Mouse (Mus musculus): Measurements from ENCODE around the gene Apba1. TPM values are rescaled to one million over a fixed set of nuclear protein-coding genes. Genes with fewer than 3 reads are reported as not detected.
A peak's percentile ranks its signal among the peaks of the same experiment; 100 is the strongest.

The Apba1 gene
- polyA plus RNA-seq, 1 experiment = 80.4 TPM

DNA sequence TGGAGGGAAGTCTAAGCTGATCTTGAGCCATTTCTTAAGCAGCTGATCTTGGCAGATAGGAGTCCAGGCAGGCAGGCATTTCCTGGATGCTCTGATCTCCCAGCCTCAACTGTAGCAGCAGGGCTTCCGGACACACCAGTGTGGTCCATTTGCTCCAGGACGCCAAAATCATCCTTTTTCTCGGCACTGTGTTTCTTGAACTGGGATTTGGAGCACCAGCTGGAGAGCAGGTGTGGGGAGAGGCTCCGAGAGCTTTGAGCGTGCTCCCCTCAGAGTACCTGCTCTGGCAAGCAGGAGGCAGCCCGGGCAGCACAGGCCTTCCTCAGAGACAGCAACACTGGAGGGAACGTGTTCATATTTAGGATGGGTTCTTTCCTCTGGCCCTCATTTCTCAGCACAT is 184.2 kb downstream of the Apba1 start:
- Histone ChIP-seq H3K4me1 (ENCODE audit: control insufficient read depth, insufficient read depth, low read length) (peaks cover 18% of the 10 kb centered on the region), H3K27ac (ENCODE audit: insufficient read depth, low read length) (peak overlapping the region; percentile 13), H3K27me3 (ENCODE audit: control insufficient read depth, insufficient read depth, low read length) (no peaks in the 10 kb centered on the region), H3K4me3 (replicated peaks; ENCODE audit: insufficient read depth, low read depth, low read length) (no peak overlapping the region)
- no peak for TF ChIP-seq CTCF (IDR thresholded peaks at IDR 0.05; ENCODE audit: borderline replicate concordance, insufficient read depth, low read depth, low read length)
- no peak for TF ChIP-seq POLR2A (IDR thresholded peaks at IDR 0.05; ENCODE audit: borderline replicate concordance, insufficient read depth, low read length)
- peak; percentile 60 to 75 for DNase-seq
- 13% methylated on average over 7 of the region's 7 CpGs for WGBS

DNA sequence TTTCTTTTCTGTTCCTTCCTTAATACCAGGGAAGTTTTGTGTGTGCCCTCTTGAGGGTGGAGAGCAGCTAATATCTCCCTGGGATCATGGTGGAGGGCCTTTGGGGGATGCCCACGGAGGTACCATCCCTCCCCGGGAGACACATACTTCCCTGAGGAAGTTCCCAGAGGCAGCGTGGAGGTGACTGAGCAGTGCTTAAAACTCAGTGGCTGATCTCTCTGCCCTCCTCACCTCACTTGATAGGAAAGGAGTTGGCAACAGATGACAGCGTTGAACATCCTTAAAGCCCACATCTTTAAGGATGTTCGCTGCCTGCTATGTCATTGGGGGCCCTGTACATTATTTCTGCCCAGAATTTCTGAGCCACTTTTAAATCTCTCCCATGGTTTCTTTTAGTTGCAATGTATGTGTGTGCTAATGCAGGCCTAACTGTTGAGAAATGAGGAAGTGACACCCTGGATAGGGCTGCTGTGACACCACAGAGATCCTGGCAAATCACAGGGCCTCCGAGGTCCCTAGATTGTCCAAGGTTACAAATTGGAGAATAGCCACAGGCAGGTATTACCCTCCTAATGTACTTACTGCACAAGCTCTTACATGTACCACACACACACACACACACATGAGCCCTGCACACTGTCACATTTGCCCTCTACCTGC is 187.5 kb downstream of the Apba1 start:
- H3K27me3 ChIP-seq (ENCODE audit: control insufficient read depth, insufficient read depth, low read length) = no peaks in the 10 kb centered on the region
- WGBS = 86% methylated on average over 6 of the region's 6 CpGs
- no peak for DNase-seq
- H3K4me1 ChIP-seq (ENCODE audit: control insufficient read depth, insufficient read depth, low read length) = peaks cover 27% of the 10 kb centered on the region
- TF ChIP-seq CTCF (IDR thresholded peaks at IDR 0.05; ENCODE audit: borderline replicate concordance, insufficient read depth, low read depth, low read length) (no peak), POLR2A (IDR thresholded peaks at IDR 0.05; ENCODE audit: borderline replicate concordance, insufficient read depth, low read length) (no peak)
- no peak overlapping the region for H3K4me3 ChIP-seq (replicated peaks; ENCODE audit: insufficient read depth, low read depth, low read length)
- H3K27ac ChIP-seq (ENCODE audit: insufficient read depth, low read length) = no peak overlapping the region

DNA sequence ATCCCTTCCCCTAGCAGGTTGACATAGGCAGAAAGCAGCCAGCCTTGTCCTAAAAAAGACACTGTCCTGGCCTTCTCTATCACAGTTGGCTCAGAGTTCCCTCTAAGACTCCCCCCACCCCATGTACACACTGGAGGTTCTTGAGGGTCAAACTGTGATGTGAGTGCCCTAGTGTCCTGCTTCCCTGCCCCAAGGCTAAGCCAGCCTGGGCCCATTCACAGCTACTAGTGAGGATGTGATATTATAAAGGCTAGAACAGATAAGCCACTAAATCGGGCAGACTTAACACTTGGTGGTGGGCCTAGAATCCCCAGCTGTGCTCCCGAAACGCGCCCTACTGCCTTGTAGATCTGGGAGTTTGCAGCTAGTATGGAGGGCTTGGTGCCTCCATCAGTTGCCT is 188.1 kb downstream of the Apba1 start:
- Histone ChIP-seq H3K27ac (ENCODE audit: insufficient read depth, low read length) (no peak overlapping the region), H3K4me1 (ENCODE audit: control insufficient read depth, insufficient read depth, low read length) (peaks cover 27% of the 10 kb centered on the region), H3K4me3 (replicated peaks; ENCODE audit: insufficient read depth, low read depth, low read length) (no peak overlapping the region), H3K27me3 (ENCODE audit: control insufficient read depth, insufficient read depth, low read length) (no peaks in the 10 kb centered on the region)
- TF ChIP-seq POLR2A (IDR thresholded peaks at IDR 0.05; ENCODE audit: borderline replicate concordance, insufficient read depth, low read length) (no peak), CTCF (IDR thresholded peaks at IDR 0.05; ENCODE audit: borderline replicate concordance, insufficient read depth, low read depth, low read length) (no peak)
- no peak for DNase-seq
- WGBS = 77% methylated on average over 4 of the region's 4 CpGs

DNA sequence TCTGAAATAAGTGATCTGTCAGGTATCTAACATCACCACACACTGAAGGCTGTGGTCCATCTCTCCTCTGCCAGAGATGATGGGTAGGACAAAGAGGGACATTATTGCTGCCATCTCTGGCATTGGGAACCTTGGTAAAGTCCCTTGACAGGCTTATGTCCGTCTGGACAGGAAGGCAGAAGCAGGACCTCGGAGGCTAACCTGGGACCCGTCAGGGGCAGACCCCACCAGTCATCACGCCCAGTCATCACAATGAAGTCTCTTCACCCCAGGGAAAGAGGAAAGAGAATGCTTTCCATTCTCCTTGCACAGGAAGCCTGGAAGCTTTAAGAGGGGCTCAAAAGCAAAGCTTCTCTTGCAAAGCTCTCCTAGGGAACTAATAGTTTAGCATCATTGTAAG is 189.2 kb downstream of the Apba1 start:
- Histone ChIP-seq H3K4me1 (ENCODE audit: control insufficient read depth, insufficient read depth, low read length) (peaks cover 19% of the 10 kb centered on the region), H3K27ac (ENCODE audit: insufficient read depth, low read length) (no peak overlapping the region), H3K4me3 (replicated peaks; ENCODE audit: insufficient read depth, low read depth, low read length) (no peak overlapping the region), H3K27me3 (ENCODE audit: control insufficient read depth, insufficient read depth, low read length) (no peaks in the 10 kb centered on the region)
- TF ChIP-seq CTCF (IDR thresholded peaks at IDR 0.05; ENCODE audit: borderline replicate concordance, insufficient read depth, low read depth, low read length) (no peak), POLR2A (IDR thresholded peaks at IDR 0.05; ENCODE audit: borderline replicate concordance, insufficient read depth, low read length) (no peak)
- 58% methylated on average over 4 of the region's 4 CpGs for WGBS
- no peak for DNase-seq

DNA sequence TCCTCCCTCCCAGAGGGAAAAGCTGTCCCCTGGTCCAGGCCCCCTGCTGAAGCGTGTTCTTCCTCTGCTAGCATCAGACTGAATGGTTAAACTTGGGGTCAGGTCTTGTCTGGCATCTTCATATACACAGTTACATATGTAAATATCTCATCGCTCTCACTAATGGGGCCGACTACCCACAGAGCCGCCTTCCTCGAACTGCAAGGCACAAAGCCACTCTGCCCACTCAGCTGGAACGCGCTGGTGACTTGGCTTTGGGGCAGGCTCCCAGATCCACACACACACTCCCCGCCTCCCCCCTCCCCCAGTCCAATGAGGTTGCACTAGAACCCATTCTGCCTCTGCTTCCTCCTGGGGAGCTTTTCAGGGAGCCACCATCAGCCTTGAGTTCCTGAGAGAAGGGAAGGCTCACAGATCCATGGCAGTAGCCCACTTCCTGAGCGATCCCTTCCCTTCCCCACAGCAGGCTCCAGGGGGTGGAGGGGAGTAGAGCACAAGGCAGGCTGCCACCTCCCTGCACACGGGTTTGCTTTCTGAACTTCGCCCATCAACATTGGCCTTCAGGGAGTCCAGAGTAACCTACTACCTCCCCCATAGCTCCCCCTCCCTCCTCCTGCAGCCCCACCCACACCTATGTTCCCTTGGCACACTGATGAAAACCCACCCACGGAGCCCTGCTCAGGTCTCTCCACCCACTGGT is 189.8 kb downstream of the Apba1 start:
- no peak overlapping the region for H3K27ac ChIP-seq (ENCODE audit: insufficient read depth, low read length)
- no peaks in the 10 kb centered on the region for H3K27me3 ChIP-seq (ENCODE audit: control insufficient read depth, insufficient read depth, low read length)
- H3K4me3 ChIP-seq (replicated peaks; ENCODE audit: insufficient read depth, low read depth, low read length) = no peak overlapping the region
- H3K4me1 ChIP-seq (ENCODE audit: control insufficient read depth, insufficient read depth, low read length) = peaks cover 13% of the 10 kb centered on the region
- 33% methylated on average over 12 of the region's 12 CpGs for WGBS
- no peak for DNase-seq
- TF ChIP-seq CTCF (IDR thresholded peaks at IDR 0.05; ENCODE audit: borderline replicate concordance, insufficient read depth, low read depth, low read length) (no peak), POLR2A (IDR thresholded peaks at IDR 0.05; ENCODE audit: borderline replicate concordance, insufficient read depth, low read length) (no peak)

DNA sequence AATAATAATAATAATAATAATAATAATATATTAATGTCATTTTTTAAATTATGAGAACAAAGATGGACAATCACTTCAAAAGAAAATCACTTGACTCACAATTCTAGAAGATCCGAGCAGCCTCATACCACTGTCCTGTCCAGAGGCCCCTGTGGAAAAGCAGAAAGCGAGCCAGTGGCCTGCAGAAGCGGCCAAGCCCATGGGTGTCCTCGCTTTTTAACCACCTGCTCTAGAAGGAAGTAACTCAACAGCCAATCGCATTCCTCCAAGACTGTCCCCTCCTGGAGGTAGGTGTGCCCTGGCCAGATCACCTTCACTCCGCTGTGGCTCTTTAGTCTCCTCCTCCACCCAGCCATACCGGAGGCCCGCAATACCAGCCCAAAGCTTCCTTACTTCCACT is 196.8 kb downstream of the Apba1 start:
- TF ChIP-seq CTCF (IDR thresholded peaks at IDR 0.05; ENCODE audit: borderline replicate concordance, insufficient read depth, low read depth, low read length) (no peak), POLR2A (IDR thresholded peaks at IDR 0.05; ENCODE audit: borderline replicate concordance, insufficient read depth, low read length) (no peak)
- WGBS = 95% methylated on average over 8 of the region's 8 CpGs
- Histone ChIP-seq H3K27me3 (ENCODE audit: control insufficient read depth, insufficient read depth, low read length) (no peaks in the 10 kb centered on the region), H3K27ac (ENCODE audit: insufficient read depth, low read length) (no peak overlapping the region), H3K4me3 (replicated peaks; ENCODE audit: insufficient read depth, low read depth, low read length) (no peak overlapping the region), H3K4me1 (ENCODE audit: control insufficient read depth, insufficient read depth, low read length) (peaks cover 15% of the 10 kb centered on the region)
- no peak for DNase-seq

DNA sequence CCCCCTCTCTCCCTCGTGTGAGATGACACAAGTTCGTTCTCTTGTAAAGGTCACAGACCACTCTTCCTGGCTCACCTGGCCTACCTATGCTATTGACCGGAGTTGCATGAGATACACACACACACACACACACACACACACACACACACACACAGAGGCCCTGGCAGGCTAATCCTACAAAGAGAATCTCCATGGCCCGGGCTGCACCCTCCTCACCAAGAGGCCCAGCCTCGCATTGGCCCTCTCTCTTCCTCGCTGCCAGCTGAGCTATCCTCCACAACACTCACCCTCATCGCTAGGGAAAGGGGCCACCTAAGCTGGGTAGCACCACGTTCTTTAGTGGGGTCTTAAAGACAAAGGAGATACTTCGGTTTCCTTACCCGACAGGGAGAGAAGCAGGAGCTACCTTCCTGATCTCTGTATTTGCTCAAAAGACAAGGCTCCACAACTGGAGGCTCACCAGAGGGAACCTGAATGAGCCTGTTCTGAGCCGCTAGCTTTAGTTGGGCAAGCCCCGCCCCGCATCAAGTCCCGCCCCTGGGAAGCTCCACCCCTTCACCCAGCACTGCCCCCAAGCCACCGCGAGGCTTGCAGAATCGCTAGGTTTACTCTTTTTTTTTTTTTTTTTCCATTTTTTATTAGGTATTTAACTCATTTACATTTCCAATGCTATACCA is 197.8 kb downstream of the Apba1 start:
- Histone ChIP-seq H3K27me3 (ENCODE audit: control insufficient read depth, insufficient read depth, low read length) (no peaks in the 10 kb centered on the region), H3K4me3 (replicated peaks; ENCODE audit: insufficient read depth, low read depth, low read length) (no peak overlapping the region), H3K4me1 (ENCODE audit: control insufficient read depth, insufficient read depth, low read length) (peaks cover 20% of the 10 kb centered on the region), H3K27ac (ENCODE audit: insufficient read depth, low read length) (no peak overlapping the region)
- no peak for DNase-seq
- TF ChIP-seq CTCF (IDR thresholded peaks at IDR 0.05; ENCODE audit: borderline replicate concordance, insufficient read depth, low read depth, low read length) = no peak
- no peak for TF ChIP-seq POLR2A (IDR thresholded peaks at IDR 0.05; ENCODE audit: borderline replicate concordance, insufficient read depth, low read length)
- 84% methylated on average over 17 of the region's 17 CpGs for WGBS

Data from cerebellum, adult 2 months (tissue).